Mouse (Mus musculus): ENCODE results near the gene Tspan4. TPM values are rescaled to one million over a fixed set of nuclear protein-coding genes. Genes with fewer than 3 reads are reported as not detected.

Tspan4 gene
- total RNA-seq, 2 experiments from 2014 or later: 89.1 to 94.4 TPM

Other genes starting within 250 kb of the Tspan4 start
- gene Phrf1, start 246.5 kb upstream of the Tspan4 start, total RNA-seq (2021): 10 to 100 TPM; 70.5 to 89.3 TPM
- 10 to 100 TPM; 13.5 to 14.9 TPM for gene Irf7, start 208.8 kb upstream of the Tspan4 start, total RNA-seq (2021)
- 10 to 100 TPM in 1 of 2 experiments, 1 to 10 TPM in 1; 3.3 to 17.3 TPM for gene Cdhr5, start 198.5 kb upstream of the Tspan4 start, total RNA-seq (2021)
- gene Sct, start 196.1 kb upstream of the Tspan4 start, total RNA-seq (2021): 1 to 10 TPM in 1 of 2 experiments, under 1 TPM in 1; 0.63 to 1.2 TPM
- gene Drd4, start 183.2 kb upstream of the Tspan4 start, total RNA-seq (2021): under 1 TPM in 1 of 2 experiments, not detected in 1; 0.56 TPM
- 10 to 100 TPM; 25.8 to 37.5 TPM for gene Deaf1, start 147.6 kb upstream of the Tspan4 start, total RNA-seq (2021)
- gene Tmem80, start 147.5 kb upstream of the Tspan4 start, total RNA-seq (2021): 10 to 100 TPM; 23.9 to 27.1 TPM
- gene Eps8l2, start 136.4 kb upstream of the Tspan4 start, total RNA-seq (2021): 1 to 10 TPM; 1.8 to 3.2 TPM
- 100 to 1,000 TPM; 707 to 724 TPM for gene Taldo1, start 83.0 kb upstream of the Tspan4 start, total RNA-seq (2021)
- gene Gatd1, start 61.1 kb upstream of the Tspan4 start, total RNA-seq (2021): 10 to 100 TPM; 24.9 to 46.7 TPM
- 1 to 10 TPM in 1 of 2 experiments, under 1 TPM in 1; 0.70 to 1.3 TPM for gene Cend1, start 45.7 kb upstream of the Tspan4 start, total RNA-seq (2021)
- gene Slc25a22, start 37.3 kb upstream of the Tspan4 start, total RNA-seq (2021): 100 to 1,000 TPM; 110 to 120 TPM
- gene Pidd1, start 31.2 kb upstream of the Tspan4 start, total RNA-seq (2021): 1 to 10 TPM; 1.5 to 2.3 TPM
- 1,000 to 10,000 TPM; 1,094 to 1,114 TPM for gene Rplp2, start 27.9 kb upstream of the Tspan4 start, total RNA-seq (2021)
- gene Pnpla2, start 20.0 kb upstream of the Tspan4 start, total RNA-seq (2021): 100 to 1,000 TPM; 875 to 879 TPM
- gene Cracr2b, start 14.1 kb upstream of the Tspan4 start, total RNA-seq (2021): 10 to 100 TPM in 1 of 2 experiments, 1 to 10 TPM in 1; 9.5 to 13.1 TPM
- gene Cd151, start 7.8 kb upstream of the Tspan4 start, total RNA-seq (2021): 100 to 1,000 TPM; 331 to 418 TPM
- gene Polr2l, start 108 bp upstream of the Tspan4 start, total RNA-seq (2021): 100 to 1,000 TPM in 1 of 2 experiments, 10 to 100 TPM in 1; 99.8 to 134 TPM
- gene Chid1, start 64.6 kb downstream of the Tspan4 start, total RNA-seq (2021): 10 to 100 TPM; 57.4 to 58.5 TPM
- gene Ap2a2, start 86.9 kb downstream of the Tspan4 start, total RNA-seq (2021): 10 to 100 TPM; 57.5 to 75.9 TPM
- gene Muc6, start 180.1 kb downstream of the Tspan4 start, total RNA-seq (2021): not detected
- gene Muc2, start 215.1 kb downstream of the Tspan4 start, total RNA-seq (2021): under 1 TPM; 0.33 to 0.59 TPM

Measured in adrenal gland, postnatal 36 days (tissue).